9 mouse cellular contexts compared by ENCODE assay signal in genomic region chr3:116904158-116904557, GRCm38 (mm10). TPM values are rescaled to one million over a fixed set of nuclear protein-coding genes. Genes with fewer than 3 reads are reported as not detected.
DNase-seq lines count a peak whose midpoint lies in the region; ATAC-seq and TF ChIP-seq lines count a peak whose summit lies in the region.
"Had no signal": no experiment of that assay in that cellular context is flagged by ENCODE, and none has a peak within 500 bp of the region (broad histone marks: within the 10 kb centered on the region; RNA-seq: fewer than 3 reads in every experiment).

No protein-coding gene starts in this region.

- H3K4me3 ChIP-seq in embryonic fibroblast, embryonic 13.5 days (ENCODE audit: insufficient read depth, low read length) = no peak overlapping the region
- H3K4me3 ChIP-seq: megakaryocyte, embryonic 14.5 days had no signal

- no peaks in the 10 kb centered on the region for H3K4me1 ChIP-seq in embryonic fibroblast, embryonic 13.5 days (ENCODE audit: control insufficient read depth, insufficient read depth, low read length)
- H3K4me1 ChIP-seq: megakaryocyte, embryonic 14.5 days had no signal

- intact Hi-C loops in heart, postnatal 25 days (cut with DNase I) = loop anchor here (2.0 kb wide), 3 partner anchors 159 to 535 kb away; no protein-coding TSS in a partner anchor

- no peak for TF ChIP-seq POLR2A in embryonic fibroblast, embryonic 13.5 days (IDR thresholded peaks at IDR 0.05; ENCODE audit: low read depth, low read length)

- peak; percentile 30 for DNase-seq in CD4-positive, CD25-positive, alpha-beta regulatory T cell, adult 2 months (ENCODE audit: low read depth, low spot score)
- DNase-seq in adrenal gland, postnatal 4 days (ENCODE audit: low spot score in 2 of 2) = peak; percentile 29 to 46
- peak; percentile 37 for DNase-seq in heart, postnatal 25 days (ENCODE audit: low spot score)
- peak; percentile 89 to 90 for DNase-seq in layer of hippocampus, postnatal 10 days (ENCODE audit: low spot score in 2 of 2)
- DNase-seq in right cerebral cortex, postnatal 36 days (ENCODE audit: low spot score in 2 of 2) = peak; percentile 66 to 72

- no peak overlapping the region for H3K27ac ChIP-seq in embryonic fibroblast, embryonic 13.5 days (ENCODE audit: insufficient read depth, low read length)

- peak; percentile 25; the same call in 1 of the 2 replicates for TF ChIP-seq CTCF in embryonic fibroblast, embryonic 13.5 days (IDR thresholded peaks at IDR 0.05; ENCODE audit: borderline replicate concordance, insufficient read depth, low read length)

- ATAC-seq in CD4-positive, CD25-positive, alpha-beta regulatory T cell, adult 4 months = no peak
- ATAC-seq in megakaryocyte progenitor cell, adult 5-6 weeks (replicated peaks; ENCODE audit: poor library complexity) = peak; percentile 89

RNA-seq across cellular contexts. Expression of gene Frrs1, which starts 44.9 kb away (rescaled TPM):
- polyA plus RNA-seq in CD4-positive, CD25-positive, alpha-beta regulatory T cell, adult 4 months (2017; shearing (Covaris generic)) = 10 to 100 TPM; 39.8 to 46.7 TPM
- 10 to 100 TPM; 17.0 to 20.4 TPM for total RNA-seq in adrenal gland, postnatal 4 days (2021)
- polyA plus RNA-seq in embryonic fibroblast, embryonic 13.5 days (2011; ENCODE audit: insufficient read length, low read depth, missing spikeins) = 32.4 and 45.3 TPM in 2 replicates
- 1 to 10 TPM; 3.1 to 4.8 TPM for total RNA-seq in heart, postnatal 25 days (2021)
- total RNA-seq in layer of hippocampus, postnatal 10 days (2021) = 1 to 10 TPM; 1.7 to 2.5 TPM
- total RNA-seq in megakaryocyte progenitor cell, adult 5-6 weeks (2015) = 73.1 and 73.3 TPM in 2 replicates
- total RNA-seq in megakaryocyte progenitor cell, adult 5-6 weeks (2017) = 49.4 and 50.4 TPM in 2 replicates

Comparison
In these comparisons a context has a peak if more than half of its experiments do, and no peak if none do; other contexts are left out.
1. DNase-seq: peak in every context shown above with its lines; median percentile 90 in layer of hippocampus, postnatal 10 days; 69 in right cerebral cortex, postnatal 36 days; 38 in adrenal gland, postnatal 4 days; 37 in heart, postnatal 25 days; 30 in CD4-positive, CD25-positive, alpha-beta regulatory T cell, adult 2 months.